Mouse (Mus musculus) forebrain, embryonic 12.5 days (tissue): ENCODE data around the gene Hnrnpa3. TPM values are rescaled to one million over a fixed set of nuclear protein-coding genes. Genes with fewer than 3 reads are reported as not detected.
A peak's percentile ranks its signal among the peaks of the same experiment; 100 is the strongest.
"Not testable (repeated sequence)": the region's sequence is repeated elsewhere in the genome, so short reads cannot be mapped to it uniquely, and the experiment has no call there.

ENCODE experiments used
- ATAC-seq: fragments of 200-750 bp; cut with Nextera tagmentation; 2 replicates; pipeline ENCODE4 v1.8.0; 2017; ENCODE audit warnings: moderate TSS enrichment; ENCODE audit not compliant: low FRiP score
- H3K27ac ChIP-seq: fragments of 300-500 bp; sonication (generic); 2 replicates; pipeline ENCODE4 v1.5.1; 2016; ENCODE audit warnings: mild to moderate bottlenecking
- H3K27me3 ChIP-seq: fragments of 300-500 bp; sonication (generic); 2 replicates; pipeline ENCODE4 v1.6.1; 2016; ENCODE audit warnings: mild to moderate bottlenecking
- H3K36me3 ChIP-seq: fragments of 300-500 bp; sonication (generic); replicated peaks from 2 replicates; pipeline ENCODE4 v1.6.1; 2016; ENCODE audit warnings: mild to moderate bottlenecking
- H3K4me1 ChIP-seq: fragments of 300-500 bp; sonication (generic); 2 replicates; pipeline ENCODE4 v1.6.1; 2016
- H3K4me2 ChIP-seq: fragments of 300-500 bp; sonication (generic); 2 replicates; pipeline ENCODE4 v1.6.1; 2016; ENCODE audit warnings: mild to moderate bottlenecking, moderate library complexity
- H3K4me3 ChIP-seq: fragments of 300-500 bp; sonication (generic); replicated peaks from 2 replicates; pipeline ENCODE4 v1.5.1; 2016; ENCODE audit warnings: mild to moderate bottlenecking
- H3K9ac ChIP-seq: fragments of 300-500 bp; sonication (generic); 2 replicates; pipeline ENCODE4 v1.6.1; 2016; ENCODE audit warnings: mild to moderate bottlenecking
- H3K9me3 ChIP-seq: fragments of 300-500 bp; sonication (generic); 2 replicates; pipeline ENCODE4 v1.6.1; 2016
- WGBS: fragments of 180-500 bp; shearing (Covaris S2); methylation state at CpG from one replicate; pipeline ENCODE4 v1.1.7; 2016; 5-methylcytosine and 5-hydroxymethylcytosine counted together
- polyA plus RNA-seq: library from polyadenylated mRNA; unstranded; fragments of >200 nt; fragmentation: Nextera tagmentation; extraction: Ambion mirVana; gene quantifications from 2 replicates; pipeline ENCODE4 v1.2.1, GENCODE M21; 2016

The Hnrnpa3 gene
- polyA plus RNA-seq, 1 experiment from 2014 or later: 448 TPM

DNA sequence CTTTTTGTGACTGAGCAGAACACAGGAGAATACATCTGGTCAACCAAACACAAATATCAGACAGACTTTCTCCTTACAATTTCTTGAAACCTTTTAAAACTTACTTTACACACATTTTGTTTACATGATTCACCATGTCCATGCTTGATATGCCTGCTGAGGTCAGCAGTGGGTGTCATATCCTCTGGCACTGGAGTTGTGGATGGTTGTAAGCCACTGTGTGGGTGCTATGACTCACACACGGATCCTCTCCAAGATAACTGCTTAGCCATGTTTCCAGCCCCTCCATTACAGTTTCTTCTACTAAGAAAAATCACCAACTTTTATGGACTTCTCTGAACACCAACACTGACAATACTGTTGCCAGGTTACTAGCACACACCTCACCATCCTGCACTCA lies 29.8 kb downstream of the Hnrnpa3 start:
- Histone ChIP-seq H3K36me3 (no peaks in the 10 kb centered on the region), H3K4me3 (no peak overlapping the region), H3K27me3 (no peaks in the 10 kb centered on the region), H3K9me3 (no peaks in the 10 kb centered on the region), H3K27ac (no peak overlapping the region), H3K9ac (no peak overlapping the region), H3K4me2 (no peak overlapping the region), H3K4me1 (peaks cover 12% of the 10 kb centered on the region; the same call in 1 of the 2 replicates)
- no peak for ATAC-seq
- 93% methylated on average over 1 of the region's 1 CpGs for WGBS

GRCm38 (mm10) chr2:75689482-75690158 lies 30.6 kb downstream of the Hnrnpa3 start:
- 0 out of 2 replicates have a peak, but pooled peaks cover 12% of the 10 kb centered on the region for H3K4me1 ChIP-seq
- H3K4me3 ChIP-seq: no peak overlapping the region
- ATAC-seq: no peak
- no peak overlapping the region for H3K9ac ChIP-seq
- H3K27ac ChIP-seq: no peak overlapping the region
- H3K4me2 ChIP-seq: no peak overlapping the region
- H3K9me3 ChIP-seq: no peaks in the 10 kb centered on the region
- no peaks in the 10 kb centered on the region for H3K27me3 ChIP-seq
- H3K36me3 ChIP-seq: no peaks in the 10 kb centered on the region
- WGBS: 85% methylated on average over 10 of the region's 10 CpGs

GRCm38 (mm10) chr2:75690656-75691055 lies 31.6 kb downstream of the Hnrnpa3 start:
- WGBS: 96% methylated on average over 4 of the region's 4 CpGs
- Histone ChIP-seq H3K36me3 (no peaks in the 10 kb centered on the region), H3K27ac (no peak overlapping the region), H3K4me3 (no peak overlapping the region), H3K4me1 (0 out of 2 replicates have a peak, but pooled peaks cover 12% of the 10 kb centered on the region), H3K9ac (no peak overlapping the region), H3K27me3 (no peaks in the 10 kb centered on the region), H3K4me2 (no peak overlapping the region), H3K9me3 (no peaks in the 10 kb centered on the region)
- ATAC-seq: no peak

DNA sequence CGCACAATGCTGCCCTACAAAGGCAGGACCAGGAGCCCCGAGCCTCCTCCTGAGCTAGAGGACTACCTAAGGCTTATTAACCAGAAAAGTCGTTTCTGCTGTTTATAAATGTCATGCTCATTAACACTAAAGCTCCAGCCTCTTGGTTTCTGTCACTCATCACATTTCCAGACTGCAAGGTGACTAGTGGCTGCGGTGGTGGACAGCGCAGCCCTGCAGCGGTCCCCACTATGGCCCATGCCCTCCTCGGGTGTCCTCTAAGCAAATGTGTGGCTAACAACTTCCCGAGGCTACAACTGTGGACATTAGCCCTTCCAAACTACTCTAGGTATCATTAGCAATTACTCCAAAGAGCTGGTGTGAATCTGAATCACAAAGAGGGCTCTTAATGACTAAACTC lies 32.3 kb downstream of the Hnrnpa3 start:
- Histone ChIP-seq H3K9ac (no peak overlapping the region), H3K27me3 (no peaks in the 10 kb centered on the region), H3K4me3 (no peak overlapping the region), H3K36me3 (no peaks in the 10 kb centered on the region), H3K4me2 (no peak overlapping the region), H3K4me1 (peaks cover 19% of the 10 kb centered on the region; the same call in 1 of the 2 replicates), H3K9me3 (no peaks in the 10 kb centered on the region), H3K27ac (no peak overlapping the region)
- 80% methylated on average over 8 of the region's 8 CpGs for WGBS
- ATAC-seq: no peak

GRCm38 (mm10) chr2:75692369-75692768 lies 33.3 kb downstream of the Hnrnpa3 start:
- no peak for ATAC-seq
- no peak overlapping the region for H3K27ac ChIP-seq
- no peak overlapping the region for H3K4me2 ChIP-seq
- H3K27me3 ChIP-seq: no peaks in the 10 kb centered on the region
- peaks cover 23% of the 10 kb centered on the region; the same call in 1 of the 2 replicates for H3K4me1 ChIP-seq
- WGBS: 92% methylated on average over 6 of the region's 6 CpGs
- no peak overlapping the region for H3K9ac ChIP-seq
- no peaks in the 10 kb centered on the region for H3K9me3 ChIP-seq
- no peak overlapping the region for H3K4me3 ChIP-seq
- no peaks in the 10 kb centered on the region for H3K36me3 ChIP-seq

DNA sequence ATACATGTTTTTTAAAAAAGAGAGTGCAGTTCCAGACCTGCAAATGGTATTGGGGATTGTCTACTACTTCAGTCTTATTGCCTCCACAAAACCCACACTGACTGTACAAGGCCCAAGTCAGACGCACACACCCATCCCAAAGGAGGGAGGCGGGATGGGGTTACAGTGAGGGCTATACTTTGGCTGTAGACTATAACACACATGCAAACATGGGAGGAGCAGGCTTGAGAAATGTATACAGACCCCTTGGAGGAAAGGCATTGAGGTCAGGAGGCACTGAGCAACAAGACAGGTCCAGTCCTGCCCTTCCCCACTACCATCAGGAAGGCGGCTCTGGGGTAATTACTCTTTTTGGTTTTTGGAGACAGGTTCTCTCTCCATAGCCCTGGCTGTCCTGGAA lies 35.9 kb downstream of the Hnrnpa3 start:
- H3K4me2 ChIP-seq, H3K36me3 ChIP-seq, H3K27ac ChIP-seq, ATAC-seq, H3K9ac ChIP-seq, H3K4me3 ChIP-seq, H3K27me3 ChIP-seq, H3K9me3 ChIP-seq: not testable (repeated sequence)
- peaks cover 26% of the 10 kb centered on the region for H3K4me1 ChIP-seq
- WGBS: 92% methylated on average over 3 of the region's 3 CpGs

DNA sequence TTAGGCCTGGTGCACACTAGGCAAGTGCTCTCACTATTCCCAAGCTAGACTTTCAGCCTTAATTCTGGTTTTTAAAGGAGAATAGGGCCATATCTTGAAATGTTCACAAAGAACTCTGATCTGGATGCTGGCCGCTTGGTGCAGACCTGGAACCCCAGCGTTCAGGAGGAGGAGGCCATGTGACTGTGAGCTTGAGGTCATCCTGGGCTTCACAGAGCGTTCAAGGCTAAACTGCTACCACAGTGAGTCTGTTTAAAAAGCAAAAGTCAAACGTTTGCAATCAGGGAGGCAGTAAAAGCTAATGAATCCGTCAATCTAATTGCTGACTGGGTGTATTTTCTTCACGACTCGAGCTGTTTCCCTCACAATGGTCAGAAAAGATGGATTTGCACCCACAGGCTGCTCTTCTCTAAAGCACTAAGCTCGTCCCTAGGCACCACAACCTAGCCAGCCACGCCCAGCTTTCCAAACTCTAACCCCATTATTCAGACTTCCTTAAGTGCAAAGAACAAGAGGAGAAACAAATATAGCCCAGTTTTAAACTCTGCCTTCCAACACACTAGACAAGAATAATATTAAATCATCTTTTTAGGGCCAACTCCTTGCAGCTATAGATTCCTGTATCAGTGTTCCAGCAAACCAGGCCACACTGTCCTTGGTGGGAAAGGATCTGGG lies 36.8 kb downstream of the Hnrnpa3 start:
- Histone ChIP-seq H3K4me1 (peaks cover 28% of the 10 kb centered on the region), H3K9ac (no peak overlapping the region), H3K27me3 (no peaks in the 10 kb centered on the region), H3K4me2 (no peak overlapping the region), H3K36me3 (no peaks in the 10 kb centered on the region), H3K9me3 (no peaks in the 10 kb centered on the region), H3K4me3 (no peak overlapping the region), H3K27ac (no peak overlapping the region)
- ATAC-seq: no peak
- WGBS: 63% methylated on average over 9 of the region's 9 CpGs

DNA sequence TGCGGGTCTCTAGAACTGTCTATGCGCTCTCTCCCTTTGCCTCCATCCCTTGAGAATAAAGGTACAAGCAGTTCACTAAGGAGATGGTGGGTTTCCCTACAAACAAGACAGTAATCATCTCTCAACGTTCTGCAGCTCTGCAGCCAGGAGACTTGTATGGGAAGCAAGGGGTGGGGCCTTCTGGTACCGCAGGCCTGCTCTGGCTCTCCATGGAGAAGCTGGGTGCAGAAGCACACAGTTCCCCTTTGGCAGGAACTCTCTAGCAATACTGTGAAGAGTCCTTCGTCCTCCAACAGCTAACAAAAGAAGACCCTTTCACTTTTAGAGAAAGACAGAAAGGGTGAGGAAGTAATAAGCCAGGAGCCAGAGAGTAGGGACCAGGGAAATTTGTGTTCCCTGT lies 37.3 kb downstream of the Hnrnpa3 start:
- peaks cover 26% of the 10 kb centered on the region for H3K4me1 ChIP-seq
- no peak overlapping the region for H3K27ac ChIP-seq
- no peaks in the 10 kb centered on the region for H3K9me3 ChIP-seq
- no peaks in the 10 kb centered on the region for H3K27me3 ChIP-seq
- no peak for ATAC-seq
- H3K4me3 ChIP-seq: no peak overlapping the region
- H3K4me2 ChIP-seq: no peak overlapping the region
- 71% methylated on average over 5 of the region's 5 CpGs for WGBS
- H3K9ac ChIP-seq: no peak overlapping the region
- no peaks in the 10 kb centered on the region for H3K36me3 ChIP-seq

DNA sequence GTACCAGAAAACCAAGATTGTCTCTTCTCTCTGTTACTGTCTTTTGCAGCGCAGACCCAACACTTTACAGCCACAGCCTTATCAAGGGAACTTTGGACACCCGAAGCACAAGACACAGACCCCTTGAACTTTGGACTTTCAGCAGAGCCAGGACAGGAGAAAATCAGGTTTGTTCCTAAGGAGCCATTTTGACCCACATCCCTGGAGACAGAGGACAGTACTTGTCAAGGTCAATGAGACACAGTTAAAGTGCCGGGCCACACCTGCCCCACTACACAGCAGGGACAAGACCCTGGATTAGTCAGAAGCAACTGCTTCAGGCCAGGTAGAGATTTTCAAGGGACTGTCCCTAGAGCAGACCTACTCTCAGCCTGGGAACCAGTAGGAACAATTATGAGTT lies 38.2 kb downstream of the Hnrnpa3 start:
- no peak overlapping the region for H3K4me3 ChIP-seq
- peaks cover 30% of the 10 kb centered on the region for H3K4me1 ChIP-seq
- no peaks in the 10 kb centered on the region for H3K9me3 ChIP-seq
- H3K9ac ChIP-seq: no peak overlapping the region
- no peak overlapping the region for H3K4me2 ChIP-seq
- H3K27me3 ChIP-seq: no peaks in the 10 kb centered on the region
- no peak overlapping the region for H3K27ac ChIP-seq
- 78% methylated on average over 3 of the region's 3 CpGs for WGBS
- no peaks in the 10 kb centered on the region for H3K36me3 ChIP-seq
- no peak for ATAC-seq

- WGBS: 33% methylated on average over 4 of the region's 4 CpGs
These were observed 38.9 kb downstream of the Hnrnpa3 start for GRCm38 (mm10) chr2:75698007-75698406.

DNA sequence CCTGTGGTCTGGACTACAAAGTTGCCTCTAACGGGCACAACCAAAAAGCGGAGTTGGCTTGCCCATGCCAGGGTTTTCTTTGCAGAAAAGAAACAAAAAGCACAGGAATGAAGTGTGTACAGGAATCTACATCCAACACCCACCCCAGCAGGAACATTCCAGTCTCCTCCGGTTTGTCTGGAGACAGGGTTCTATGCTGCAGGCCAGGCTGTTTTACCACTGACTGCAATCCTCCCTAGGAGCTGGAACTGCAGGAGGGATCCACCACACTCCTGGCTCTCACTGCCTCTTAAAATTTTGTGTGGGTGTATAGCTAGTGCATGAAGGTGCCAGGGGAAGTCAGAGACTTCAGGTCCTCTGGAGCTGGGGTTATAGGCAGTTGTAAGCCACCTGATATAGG lies 39.8 kb downstream of the Hnrnpa3 start:
- H3K36me3 ChIP-seq: no peaks in the 10 kb centered on the region
- H3K4me1 ChIP-seq: peaks cover 35% of the 10 kb centered on the region
- H3K9ac ChIP-seq: no peak overlapping the region
- H3K27me3 ChIP-seq: no peaks in the 10 kb centered on the region
- WGBS: 86% methylated on average over 3 of the region's 3 CpGs
- no peak for ATAC-seq
- no peak overlapping the region for H3K4me3 ChIP-seq
- no peaks in the 10 kb centered on the region for H3K9me3 ChIP-seq
- no peak overlapping the region for H3K4me2 ChIP-seq
- no peak overlapping the region for H3K27ac ChIP-seq

More at GRCm38 (mm10) chr2:75698007-75698406, 38.9 kb downstream of the Hnrnpa3 start:
- Histone ChIP-seq H3K27me3 (no peaks in the 10 kb centered on the region), H3K4me3 (no peak overlapping the region), H3K9me3 (no peaks in the 10 kb centered on the region), H3K9ac (no peak overlapping the region), H3K27ac (no peak overlapping the region), H3K4me1 (peaks cover 35% of the 10 kb centered on the region), H3K36me3 (no peaks in the 10 kb centered on the region), H3K4me2 (no peak overlapping the region)
- ATAC-seq: no peak

GRCm38 (mm10) chr2:75700543-75700942 lies 41.5 kb downstream of the Hnrnpa3 start:
- Histone ChIP-seq H3K9me3 (no peaks in the 10 kb centered on the region), H3K27ac (no peak overlapping the region), H3K4me1 (peaks cover 44% of the 10 kb centered on the region), H3K36me3 (no peaks in the 10 kb centered on the region), H3K9ac (no peak overlapping the region), H3K4me2 (no peak overlapping the region), H3K4me3 (no peak overlapping the region), H3K27me3 (no peaks in the 10 kb centered on the region)
- WGBS: 96% methylated on average over 3 of the region's 3 CpGs
- ATAC-seq: no peak

DNA sequence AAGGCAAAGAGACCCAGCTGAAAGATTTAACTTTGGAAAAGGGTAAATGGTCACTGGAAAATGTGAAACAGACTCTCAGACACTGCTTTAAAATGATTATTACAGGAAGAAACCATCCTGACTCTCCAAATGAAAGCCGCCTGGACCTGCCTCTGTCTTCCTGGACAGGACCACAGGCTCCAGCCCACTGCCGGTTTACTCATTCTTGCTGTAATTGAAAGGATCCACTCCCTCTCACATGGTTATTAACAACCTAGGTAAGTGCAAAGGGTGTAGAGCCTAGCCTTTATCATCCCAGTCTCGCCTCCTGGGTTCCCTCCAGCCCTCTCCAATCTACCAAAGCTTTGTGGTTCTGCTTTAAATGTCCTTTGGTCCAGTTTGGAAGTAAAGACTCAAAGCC lies 42.1 kb downstream of the Hnrnpa3 start:
- Histone ChIP-seq H3K4me2 (0 out of 2 replicates have a peak overlapping the region, but pooled peaks have one; percentile 1), H3K9me3 (no peaks in the 10 kb centered on the region), H3K9ac (no peak overlapping the region), H3K36me3 (no peaks in the 10 kb centered on the region), H3K4me1 (peaks cover 38% of the 10 kb centered on the region), H3K27me3 (no peaks in the 10 kb centered on the region), H3K27ac (no peak overlapping the region), H3K4me3 (no peak overlapping the region)
- WGBS: 71% methylated on average over 3 of the region's 3 CpGs
- no peak for ATAC-seq
